Mouse (Mus musculus) lung, postnatal 0 days (tissue): ENCODE measurements around the gene Mroh7. TPM values are rescaled to one million over a fixed set of nuclear protein-coding genes. Genes with fewer than 3 reads are reported as not detected.
"Not testable (repeated sequence)": the region's sequence is repeated elsewhere in the genome, so short reads cannot be mapped to it uniquely, and the experiment has no call there.

ENCODE experiments used
- ATAC-seq: fragments of 200-750 bp; cut with Nextera tagmentation; 2 replicates; pipeline ENCODE4 v1.8.0; 2017; ENCODE audit warnings: moderate library complexity
- DNase-seq: peaks from one replicate; pipeline ENCODE4 v3.0.0-alpha.2; 2016; ENCODE audit warnings: low spot score
- H3K27ac ChIP-seq: fragments of 300-500 bp; sonication (generic); 2 replicates; pipeline ENCODE4 v1.5.1; 2014; ENCODE audit warnings: antibody characterized with exemption, mild to moderate bottlenecking, low read length, mixed read lengths
- H3K27me3 ChIP-seq: fragments of 300-500 bp; sonication (generic); replicated peaks from 2 replicates; pipeline ENCODE4 v1.6.1; 2014; ENCODE audit warnings: low read length, mixed read lengths; ENCODE audit not compliant: insufficient read depth
- H3K36me3 ChIP-seq: fragments of 300-500 bp; sonication (generic); 2 replicates; pipeline ENCODE4 v1.6.1; 2014; ENCODE audit warnings: low read length, mixed read lengths; ENCODE audit not compliant: insufficient read depth
- H3K4me1 ChIP-seq: fragments of 300-500 bp; sonication (generic); 2 replicates; pipeline ENCODE4 v1.6.1; 2014; ENCODE audit warnings: antibody characterized with exemption, low read depth, low read length, mixed read lengths; ENCODE audit not compliant: insufficient read depth
- H3K4me2 ChIP-seq: fragments of 300-500 bp; sonication (generic); replicated peaks from 2 replicates; pipeline ENCODE4 v1.6.1; 2014; ENCODE audit warnings: low read depth, mild to moderate bottlenecking, low read length, moderate library complexity, mixed read lengths
- H3K4me3 ChIP-seq: fragments of 300-500 bp; sonication (generic); 2 replicates; pipeline ENCODE4 v1.5.1; 2014; ENCODE audit warnings: low read depth, low read length
- H3K9ac ChIP-seq: fragments of 300-500 bp; sonication (generic); replicated peaks from 2 replicates; pipeline ENCODE4 v1.6.1; 2014; ENCODE audit warnings: low read depth, mild to moderate bottlenecking
- H3K9me3 ChIP-seq: fragments of 300-500 bp; sonication (generic); 2 replicates; pipeline ENCODE4 v1.6.1; 2016; ENCODE audit warnings: low read length, mixed read lengths
- CTCF ChIP-seq: IDR thresholded peaks from 2 replicates; pipeline ENCODE4 v1.5.1; 2016; ENCODE audit warnings: antibody characterized with exemption, mild to moderate bottlenecking
- EP300 ChIP-seq: IDR thresholded peaks from 2 replicates; pipeline ENCODE4 v1.6.1; 2016; ENCODE audit warnings: antibody characterized with exemption, mild to moderate bottlenecking, control low read depth
- WGBS: fragments of 180-500 bp; shearing (Covaris S2); extraction: QIAGEN DNeasy Blood & Tissue Kit; methylation state at CpG from one replicate; pipeline ENCODE4 v1.1.7; 2014; 5-methylcytosine and 5-hydroxymethylcytosine counted together
- polyA plus RNA-seq: library from polyadenylated mRNA; unstranded; fragments of >200 nt; fragmentation: Nextera tagmentation; extraction: Ambion mirVana; gene quantifications from 2 replicates; pipeline ENCODE4 v1.2.1, GENCODE M21; 2015

Mroh7 gene
- 0.05 and 0.43 TPM in 2 replicates for polyA plus RNA-seq

DNA sequence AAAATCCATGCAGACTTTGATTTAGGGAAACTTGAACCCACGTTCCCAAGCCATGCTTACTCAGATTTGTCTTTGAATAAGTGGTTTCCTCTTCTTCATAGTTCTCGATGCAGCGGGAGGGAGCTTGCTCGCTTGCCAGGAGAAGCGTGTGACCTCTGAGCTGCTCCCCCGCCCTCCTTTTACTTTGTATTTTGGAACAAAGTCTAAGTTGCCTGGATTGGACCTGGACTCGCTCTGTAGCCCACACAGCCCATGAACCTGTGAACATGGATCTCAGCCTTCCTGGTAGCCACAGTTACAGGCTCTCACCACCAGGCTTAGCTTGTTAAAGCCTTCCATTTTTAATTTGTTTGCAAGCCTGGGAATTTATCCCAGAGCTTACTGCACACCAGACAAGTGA is at the start of gene Mroh7:
TSS of gene Mroh7 (minus strand) at position 112 of the 400 bp plus-strand sequence.
- Histone ChIP-seq H3K4me3 (no peak within 1 kb of the TSS), H3K4me1 (no peaks in the 10 kb centered on the region), H3K27me3 (no peaks in the 10 kb centered on the region), H3K9ac (no peak within 1 kb of the TSS), H3K36me3 (no peaks in the 10 kb centered on the region), H3K4me2 (no peak within 1 kb of the TSS), H3K9me3 (no peaks in the 10 kb centered on the region), H3K27ac (no peak within 1 kb of the TSS)
- WGBS = 67% methylated on average over 7 of the region's 7 CpGs
- no peak for TF ChIP-seq CTCF
- no peak for TF ChIP-seq EP300
- ATAC-seq = no peak
- DNase-seq = no peak

DNA sequence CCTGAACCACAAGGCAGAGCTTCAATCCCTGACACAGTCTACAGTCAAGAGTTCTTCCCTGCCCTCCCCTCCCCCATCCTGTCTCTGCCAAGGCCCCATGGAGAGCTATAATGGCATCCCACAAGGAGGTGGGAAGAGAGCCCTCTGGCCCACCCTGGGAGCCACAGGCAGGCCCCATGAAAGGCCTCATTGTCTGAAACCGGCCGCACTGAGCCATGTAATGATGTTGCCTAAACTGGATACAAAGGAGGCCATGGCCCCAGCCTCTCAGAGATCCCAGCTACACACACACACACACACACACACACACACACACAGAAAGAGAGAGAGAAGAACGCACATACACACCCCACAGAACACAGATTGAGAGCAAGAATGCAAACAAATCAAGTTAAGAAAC is 49.3 kb upstream of the Mroh7 start:
- WGBS = 52% methylated on average over 3 of the region's 3 CpGs
- H3K9ac ChIP-seq = no peak overlapping the region

DNA sequence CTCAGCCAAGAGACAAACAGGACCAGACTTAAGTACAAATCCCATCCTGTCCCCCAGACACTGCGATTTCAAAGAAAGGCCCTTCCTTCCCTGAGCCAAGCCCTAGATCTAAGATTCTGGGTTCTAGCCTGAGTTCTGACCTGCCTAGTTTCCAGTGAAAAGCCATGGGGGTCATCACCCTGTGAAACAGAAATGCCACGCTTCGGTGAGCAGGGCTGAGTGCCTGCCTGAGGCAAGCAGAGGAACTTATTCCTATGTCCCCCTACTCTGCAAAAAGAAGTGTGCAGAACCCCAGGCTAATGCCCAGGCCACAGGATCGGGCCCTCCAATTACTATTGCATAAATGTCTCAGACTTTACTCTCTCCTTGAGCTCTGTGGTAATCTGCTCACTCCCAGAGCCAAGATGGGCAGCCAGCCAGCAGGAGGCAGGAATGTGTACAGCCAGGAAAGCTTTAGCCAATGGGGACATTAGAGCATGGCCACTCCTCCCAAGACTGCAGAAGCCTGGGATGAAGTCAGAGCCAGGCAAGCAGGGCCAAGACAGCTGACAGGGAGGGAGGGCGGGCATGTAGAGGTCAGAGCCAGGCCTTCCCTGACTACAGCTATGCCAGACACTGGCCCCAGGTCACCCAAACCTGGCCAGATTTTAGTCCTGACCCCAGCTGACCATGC is 47.5 kb upstream of the Mroh7 start:
- H3K27me3 ChIP-seq = no peaks in the 10 kb centered on the region
- H3K4me1 ChIP-seq = peaks cover 7% of the 10 kb centered on the region; the same call in 1 of the 2 replicates
- DNase-seq (peak; percentile 99), ATAC-seq (peak; percentile 99)
- no peak overlapping the region for H3K4me3 ChIP-seq
- H3K9ac ChIP-seq = no peak overlapping the region
- TF ChIP-seq EP300 (peak; percentile 77), CTCF (peak; percentile 58)
- H3K36me3 ChIP-seq = no peaks in the 10 kb centered on the region
- no peak overlapping the region for H3K4me2 ChIP-seq
- H3K9me3 ChIP-seq = no peaks in the 10 kb centered on the region
- peak overlapping the region; percentile 74 for H3K27ac ChIP-seq
- WGBS = 39% methylated on average over 5 of the region's 5 CpGs

More for the DNA sequence above, 49.3 kb upstream of the Mroh7 start:
- peaks cover 7% of the 10 kb centered on the region; the same call in 1 of the 2 replicates for H3K4me1 ChIP-seq
- no peaks in the 10 kb centered on the region for H3K36me3 ChIP-seq
- DNase-seq = no peak
- no peaks in the 10 kb centered on the region for H3K9me3 ChIP-seq
- TF ChIP-seq EP300 = no peak
- H3K4me3 ChIP-seq = no peak overlapping the region
- ATAC-seq = no peak
- H3K27me3 ChIP-seq = no peaks in the 10 kb centered on the region
- H3K27ac ChIP-seq = no peak overlapping the region
- no peak overlapping the region for H3K4me2 ChIP-seq

DNA sequence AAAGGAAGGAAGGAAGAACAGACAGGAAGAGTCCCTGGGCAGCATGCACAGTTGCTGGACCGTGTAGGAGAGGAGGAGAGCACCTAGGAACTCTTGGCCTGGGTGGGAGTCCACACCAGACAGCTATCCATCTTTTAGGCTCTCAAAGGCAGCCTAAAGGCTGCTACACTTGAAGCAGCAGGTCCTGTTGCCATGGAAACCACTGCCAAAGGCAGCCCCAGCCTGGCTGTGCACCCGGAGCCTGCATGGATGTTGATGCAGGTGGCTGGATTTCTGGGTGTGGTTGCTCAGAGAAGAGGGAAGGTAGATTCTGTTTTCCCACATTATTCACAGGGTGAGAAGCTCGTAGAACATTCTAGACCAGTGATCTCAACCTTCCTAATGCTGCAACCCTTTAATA is 46.3 kb upstream of the Mroh7 start:
- Histone ChIP-seq H3K9me3 (no peaks in the 10 kb centered on the region), H3K4me3 (no peak overlapping the region), H3K27me3 (no peaks in the 10 kb centered on the region), H3K9ac (no peak overlapping the region), H3K4me2 (no peak overlapping the region), H3K27ac (no peak overlapping the region), H3K36me3 (no peaks in the 10 kb centered on the region), H3K4me1 (peaks cover 7% of the 10 kb centered on the region; the same call in 1 of the 2 replicates)
- TF ChIP-seq EP300 (no peak), CTCF (no peak)
- no peak for ATAC-seq
- 25% methylated on average over 3 of the region's 3 CpGs for WGBS
- DNase-seq = peak; percentile 26

DNA sequence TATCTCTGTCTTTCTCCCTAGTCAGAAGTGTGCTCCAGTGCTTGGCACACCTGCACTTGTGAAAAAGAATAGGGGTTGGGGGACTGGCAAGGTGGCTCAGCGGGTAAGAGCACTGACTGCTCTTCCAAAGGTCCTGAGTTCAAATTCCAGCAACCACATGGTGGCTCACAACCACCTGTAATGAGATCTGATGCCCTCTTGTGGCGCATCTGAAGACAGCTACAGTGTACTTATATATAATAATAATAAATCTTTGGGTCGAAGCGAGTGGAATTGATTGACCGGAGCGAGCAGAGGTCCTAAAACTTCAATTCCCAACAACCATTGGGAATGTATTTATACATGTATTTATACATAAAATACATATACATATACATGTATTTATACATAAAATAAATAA is 45.0 kb upstream of the Mroh7 start:
- H3K4me2 ChIP-seq, H3K4me3 ChIP-seq, ATAC-seq, H3K27me3 ChIP-seq, H3K27ac ChIP-seq, DNase-seq, H3K9ac ChIP-seq, H3K9me3 ChIP-seq, H3K4me1 ChIP-seq, H3K36me3 ChIP-seq: not testable (repeated sequence)
- WGBS = 85% methylated on average over 6 of the region's 6 CpGs
- TF ChIP-seq CTCF = peak; percentile 23; the same call in 1 of the 2 replicates

DNA sequence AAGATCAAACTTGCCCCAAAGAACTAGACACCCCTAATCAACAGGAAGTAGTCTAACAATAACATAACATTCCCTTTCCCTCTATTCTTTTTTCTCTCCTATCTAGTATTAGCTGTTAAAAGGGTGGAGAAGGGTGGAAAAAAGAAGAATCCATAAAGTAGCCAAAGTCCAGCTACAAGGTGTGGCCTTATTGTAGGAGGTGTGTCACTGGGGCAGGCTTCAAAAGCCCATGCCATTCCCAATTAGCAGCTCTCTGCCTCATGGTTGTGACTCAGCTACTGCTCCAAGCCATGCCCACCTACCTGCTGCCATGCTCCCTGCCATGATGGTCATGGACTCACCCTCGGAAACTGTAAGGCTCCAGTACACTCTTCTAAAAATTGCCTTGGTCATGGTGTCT is 41.8 kb upstream of the Mroh7 start:
- H3K36me3 ChIP-seq = no peaks in the 10 kb centered on the region
- H3K4me1 ChIP-seq = no peaks in the 10 kb centered on the region
- no peak overlapping the region for H3K4me3 ChIP-seq
- no peak overlapping the region for H3K4me2 ChIP-seq
- H3K9me3 ChIP-seq = no peaks in the 10 kb centered on the region
- DNase-seq = no peak
- no peak for TF ChIP-seq EP300
- TF ChIP-seq CTCF = no peak
- WGBS = 95% methylated on average over 1 of the region's 1 CpGs
- H3K27me3 ChIP-seq = no peaks in the 10 kb centered on the region
- H3K27ac ChIP-seq = no peak overlapping the region
- no peak overlapping the region for H3K9ac ChIP-seq
- no peak for ATAC-seq
